Mouse (Mus musculus): ENCODE results near the gene Pknox1. TPM values are rescaled to one million over a fixed set of nuclear protein-coding genes. Genes with fewer than 3 reads are reported as not detected.
A peak's percentile ranks its signal among the peaks of the same experiment; 100 is the strongest.

Pknox1 gene
- total and polyA plus RNA-seq, 2 experiments from 2014 or later = 8.7 to 74.0 TPM

DNA sequence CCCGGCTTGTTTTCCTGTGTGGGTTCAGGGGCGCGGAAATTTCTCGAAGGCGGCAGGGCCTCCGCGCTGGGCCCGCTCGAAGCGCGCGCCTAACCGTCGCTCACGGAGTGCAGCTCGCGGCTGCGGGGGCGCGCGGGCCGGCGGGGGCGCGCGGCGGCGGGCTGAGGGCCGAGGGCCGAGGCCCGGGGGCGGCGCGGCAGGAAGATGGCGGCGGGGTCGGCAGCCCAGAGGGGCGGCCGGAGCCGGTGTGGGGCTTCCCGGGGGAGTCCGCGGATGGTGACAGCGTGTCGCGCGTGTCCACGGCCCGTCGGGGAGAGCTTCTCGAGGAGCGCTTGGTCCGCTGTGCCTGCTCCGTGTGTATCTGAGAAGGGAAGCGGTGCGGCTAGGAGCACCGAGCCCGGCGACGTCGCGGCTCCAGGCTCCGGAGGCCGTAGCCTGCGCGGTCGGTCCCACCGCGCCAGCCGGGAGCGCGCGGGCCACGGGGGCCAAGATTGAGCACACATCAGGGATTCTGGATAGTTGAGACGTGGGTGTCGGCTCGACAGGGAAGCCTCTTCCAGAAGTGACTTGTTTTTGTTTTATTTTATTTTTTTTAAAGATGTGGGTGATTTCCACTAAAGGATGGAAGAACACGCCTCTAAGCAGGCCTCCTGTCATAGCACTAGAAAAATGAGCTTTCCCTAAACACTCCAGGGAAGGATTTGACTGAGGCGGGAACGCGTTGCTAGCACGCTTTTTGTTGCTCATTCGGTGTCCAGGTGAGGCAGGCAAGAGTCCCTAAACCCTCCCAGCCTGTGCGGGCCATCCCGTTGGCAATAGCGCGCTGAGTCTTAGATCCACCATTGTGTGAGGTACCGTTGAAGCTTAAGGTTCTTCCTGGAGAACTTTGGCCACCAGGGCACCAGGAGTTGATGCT, 865 bp downstream of the Pknox1 start:
- Histone ChIP-seq H3K27ac (ENCODE audit: low read depth) (peak overlapping the region; percentile 98), H3K4me2 (ENCODE audit: low read depth, low read length) (peak overlapping the region; percentile 81), H3K4me3 (ENCODE audit: low read depth, low read length) (peak overlapping the region; percentile 76), H3K9me3 (replicated peaks; ENCODE audit: control insufficient read depth, low read length) (no peaks in the 10 kb centered on the region), H3K9ac (replicated peaks; ENCODE audit: low read depth, low read length) (peak overlapping the region; percentile 93), H3K36me3 (replicated peaks; ENCODE audit: control insufficient read depth, insufficient read depth, low read length) (no peaks in the 10 kb centered on the region), H3K4me1 (ENCODE audit: control insufficient read depth, insufficient read depth) (peaks cover 30% of the 10 kb centered on the region), H3K27me3 (ENCODE audit: control insufficient read depth, insufficient read depth, low read length) (no peaks in the 10 kb centered on the region)
- under 1% methylated on average over 70 of the region's 88 CpGs for WGBS
- ATAC-seq (ENCODE audit: insufficient read depth, low read depth) (peak; percentile 8), DNase-seq (ENCODE audit: low spot score) (peak; percentile 48)
- TF ChIP-seq EP300 (IDR thresholded peaks at IDR 0.05; ENCODE audit: low read depth) (no peak), CTCF (IDR thresholded peaks at IDR 0.05; ENCODE audit: low read depth) (peak; percentile 15; the same call in 1 of the 2 replicates)

DNA sequence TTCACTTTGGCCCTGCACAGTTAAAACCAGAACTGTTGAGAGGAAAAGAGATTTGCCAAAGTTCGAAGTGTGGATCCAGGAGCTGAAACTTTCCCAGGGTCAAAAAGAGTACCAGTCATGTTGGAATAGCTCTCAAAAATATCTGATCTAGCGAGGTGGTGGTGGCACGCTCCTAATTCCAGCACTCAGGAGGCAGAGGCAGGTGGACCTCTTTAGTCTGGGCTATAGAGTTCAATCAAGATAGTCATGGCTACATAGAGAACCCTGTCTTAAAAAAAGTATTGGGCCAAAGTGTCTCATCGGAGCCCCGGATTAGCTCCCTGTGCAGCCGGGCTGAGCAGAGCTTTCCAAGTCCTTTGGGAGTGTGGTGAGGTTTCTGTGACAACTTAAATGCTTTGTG, 1.7 kb downstream of the Pknox1 start:
- Histone ChIP-seq H3K9me3 (replicated peaks; ENCODE audit: control insufficient read depth, low read length) (no peaks in the 10 kb centered on the region), H3K27me3 (ENCODE audit: control insufficient read depth, insufficient read depth, low read length) (no peaks in the 10 kb centered on the region), H3K4me3 (ENCODE audit: low read depth, low read length) (peak overlapping the region; percentile 76), H3K4me1 (ENCODE audit: control insufficient read depth, insufficient read depth) (peaks cover 35% of the 10 kb centered on the region), H3K36me3 (replicated peaks; ENCODE audit: control insufficient read depth, insufficient read depth, low read length) (no peaks in the 10 kb centered on the region), H3K9ac (replicated peaks; ENCODE audit: low read depth, low read length) (no peak overlapping the region; the same call in 1 of the 2 replicates), H3K27ac (ENCODE audit: low read depth) (peak overlapping the region; percentile 13; the same call in 1 of the 2 replicates), H3K4me2 (ENCODE audit: low read depth, low read length) (peak overlapping the region; percentile 81)
- TF ChIP-seq EP300 (IDR thresholded peaks at IDR 0.05; ENCODE audit: low read depth) (no peak), CTCF (IDR thresholded peaks at IDR 0.05; ENCODE audit: low read depth) (no peak)
- DNase-seq (ENCODE audit: low spot score) = no peak
- ATAC-seq (ENCODE audit: insufficient read depth, low read depth) = no peak
- WGBS = 59% methylated on average over 6 of the region's 6 CpGs

DNA sequence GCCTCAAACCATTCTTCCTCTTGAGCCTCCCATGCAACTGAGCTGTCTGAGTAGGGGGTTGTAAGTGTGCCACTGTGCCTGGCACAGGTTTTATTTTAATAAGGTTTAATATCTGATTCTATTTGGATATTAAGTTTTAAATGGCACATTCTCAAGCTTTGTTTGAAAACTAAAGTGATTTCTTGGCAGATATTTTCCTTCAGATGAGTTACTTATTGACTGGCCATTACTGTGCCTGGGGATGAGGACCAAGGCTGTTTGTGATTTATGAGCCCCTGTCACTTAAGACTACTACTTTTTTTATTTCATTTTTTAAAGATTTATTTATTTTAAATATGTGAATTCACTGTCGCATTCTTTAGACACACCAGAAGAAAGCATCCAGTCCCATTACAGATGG, 5.2 kb downstream of the Pknox1 start:
- no peaks in the 10 kb centered on the region for H3K9me3 ChIP-seq (replicated peaks; ENCODE audit: control insufficient read depth, low read length)
- DNase-seq (ENCODE audit: low spot score) = no peak
- ATAC-seq (ENCODE audit: insufficient read depth, low read depth) = no peak
- WGBS = 86% methylated on average over 1 of the region's 1 CpGs
- H3K9ac ChIP-seq (replicated peaks; ENCODE audit: low read depth, low read length) = no peak overlapping the region
- no peaks in the 10 kb centered on the region for H3K36me3 ChIP-seq (replicated peaks; ENCODE audit: control insufficient read depth, insufficient read depth, low read length)
- no peak overlapping the region for H3K4me3 ChIP-seq (ENCODE audit: low read depth, low read length)
- TF ChIP-seq CTCF (IDR thresholded peaks at IDR 0.05; ENCODE audit: low read depth) (no peak), EP300 (IDR thresholded peaks at IDR 0.05; ENCODE audit: low read depth) (no peak)
- no peak overlapping the region for H3K4me2 ChIP-seq (ENCODE audit: low read depth, low read length)
- no peak overlapping the region for H3K27ac ChIP-seq (ENCODE audit: low read depth)
- no peaks in the 10 kb centered on the region for H3K27me3 ChIP-seq (ENCODE audit: control insufficient read depth, insufficient read depth, low read length)
- peaks cover 28% of the 10 kb centered on the region for H3K4me1 ChIP-seq (ENCODE audit: control insufficient read depth, insufficient read depth)

DNA sequence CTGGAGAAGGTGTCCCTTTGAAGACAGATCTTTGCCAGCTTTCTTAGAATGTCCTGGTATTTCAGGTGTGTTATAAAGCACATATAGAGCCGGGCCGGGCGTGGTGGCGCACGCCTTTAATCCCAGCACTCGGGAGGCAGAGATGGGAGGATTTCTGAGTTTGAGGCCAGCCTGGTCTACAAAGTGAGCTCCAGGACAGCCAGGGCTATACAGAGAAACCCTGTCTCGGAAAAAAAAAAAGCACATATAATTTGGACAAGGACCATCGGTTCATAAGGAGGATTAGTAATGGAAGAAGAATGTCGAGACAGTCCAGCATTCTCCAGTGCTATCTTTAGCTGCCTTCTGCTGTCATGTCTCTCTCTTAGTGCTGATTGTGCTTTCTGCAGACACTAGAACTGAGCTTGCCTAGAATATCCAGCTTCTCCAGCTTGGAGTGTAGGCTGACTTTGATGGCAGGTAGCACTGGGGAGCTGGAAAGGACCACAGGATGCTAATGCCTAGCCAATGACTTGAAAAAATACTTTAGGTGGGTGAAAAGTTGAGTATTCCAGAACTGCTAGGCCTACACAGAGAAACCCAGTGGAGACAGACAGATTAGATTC, 5.9 kb downstream of the Pknox1 start:
- ATAC-seq (ENCODE audit: insufficient read depth, low read depth) (peak; percentile 73), DNase-seq (ENCODE audit: low spot score) (peak; percentile 57)
- H3K9ac ChIP-seq (replicated peaks; ENCODE audit: low read depth, low read length) = no peak overlapping the region
- no peak overlapping the region for H3K27ac ChIP-seq (ENCODE audit: low read depth)
- H3K27me3 ChIP-seq (ENCODE audit: control insufficient read depth, insufficient read depth, low read length) = no peaks in the 10 kb centered on the region
- H3K4me2 ChIP-seq (ENCODE audit: low read depth, low read length) = no peak overlapping the region
- no peaks in the 10 kb centered on the region for H3K9me3 ChIP-seq (replicated peaks; ENCODE audit: control insufficient read depth, low read length)
- H3K4me1 ChIP-seq (ENCODE audit: control insufficient read depth, insufficient read depth) = peaks cover 28% of the 10 kb centered on the region
- WGBS = 62% methylated on average over 9 of the region's 9 CpGs
- no peaks in the 10 kb centered on the region for H3K36me3 ChIP-seq (replicated peaks; ENCODE audit: control insufficient read depth, insufficient read depth, low read length)
- H3K4me3 ChIP-seq (ENCODE audit: low read depth, low read length) = no peak overlapping the region
- TF ChIP-seq CTCF (IDR thresholded peaks at IDR 0.05; ENCODE audit: low read depth) (no peak), EP300 (IDR thresholded peaks at IDR 0.05; ENCODE audit: low read depth) (no peak)

- H3K27ac ChIP-seq (ENCODE audit: low read depth) = no peak overlapping the region
- WGBS = 88% methylated on average over 5 of the region's 5 CpGs
- ATAC-seq (ENCODE audit: insufficient read depth, low read depth) (no peak), DNase-seq (ENCODE audit: low spot score) (no peak)
- no peak for TF ChIP-seq EP300 (IDR thresholded peaks at IDR 0.05; ENCODE audit: low read depth)
- TF ChIP-seq CTCF (IDR thresholded peaks at IDR 0.05; ENCODE audit: low read depth) = 0 out of 2 replicates have a peak, but pooled peaks have one; percentile 7
- no peaks in the 10 kb centered on the region for H3K36me3 ChIP-seq (replicated peaks; ENCODE audit: control insufficient read depth, insufficient read depth, low read length)
- no peaks in the 10 kb centered on the region for H3K9me3 ChIP-seq (replicated peaks; ENCODE audit: control insufficient read depth, low read length)
- H3K4me1 ChIP-seq (ENCODE audit: control insufficient read depth, insufficient read depth) = peaks cover 17% of the 10 kb centered on the region
- H3K9ac ChIP-seq (replicated peaks; ENCODE audit: low read depth, low read length) = no peak overlapping the region
- no peak overlapping the region for H3K4me3 ChIP-seq (ENCODE audit: low read depth, low read length)
- no peak overlapping the region for H3K4me2 ChIP-seq (ENCODE audit: low read depth, low read length)
- no peaks in the 10 kb centered on the region for H3K27me3 ChIP-seq (ENCODE audit: control insufficient read depth, insufficient read depth, low read length)
These were observed 7.2 kb downstream of the Pknox1 start for GRCm38 (mm10) chr17:31571689-31572088.

All from heart, postnatal 0 days (tissue).